Mouse (Mus musculus) ovary, adult 10 weeks (tissue): ENCODE data around the gene Dtl. TPM values are rescaled to one million over a fixed set of nuclear protein-coding genes. Genes with fewer than 3 reads are reported as not detected.

Experiments used
- polyA plus RNA-seq: library from polyadenylated mRNA; stranded (reverse); fragments of 350-450 nt; fragmentation: Illumina TruSeq; extraction: RNeasy Lipid Tissue Mini Kit (QIAGEN cat#74804); gene quantifications from one replicate; pipeline ENCODE4 v1.2.3, GENCODE M21; 2014

Dtl gene
- 31.4 TPM for polyA plus RNA-seq

GRCm38 (mm10) chr1:191575458-191576247 lies at the start of gene Dtl, which contains the start of gene Ints7:
Gene Dtl, minus strand, starts transcription at chr1:191575544.
Gene Ints7, plus strand, starts transcription at chr1:191575636.

Other genes starting within 250 kb of the Dtl start
- 51.9 TPM for gene Tmem206, start 249.6 kb downstream of the Dtl start, polyA plus RNA-seq
- 178 TPM for gene Ppp2r5a, start 172.3 kb downstream of the Dtl start, polyA plus RNA-seq
- gene Ints7, start 92 bp upstream of the Dtl start, polyA plus RNA-seq, result 19.7 TPM
- gene Lpgat1, start 142.3 kb upstream of the Dtl start, polyA plus RNA-seq, result 89.5 TPM
- 7.7 TPM for gene Nek2, start 245.9 kb upstream of the Dtl start, polyA plus RNA-seq